Mouse (Mus musculus): ENCODE measurements around the gene Clec2g.
"Not testable (repeated sequence)": the region's sequence is repeated elsewhere in the genome, so short reads cannot be mapped to it uniquely, and the experiment has no call there.

The Clec2g gene

GRCm38 (mm10) chr6:128971394-128972039 is 37.3 kb downstream of the Clec2g start:
- no peak for DNase-seq (ENCODE audit: low spot score in 2 of 2)

GRCm38 (mm10) chr6:128972156-128972555 is 38.0 kb downstream of the Clec2g start:
- DNase-seq (ENCODE audit: low spot score in 2 of 2) = no peak

GRCm38 (mm10) chr6:128972687-128973438 is 38.7 kb downstream of the Clec2g start:
- DNase-seq (ENCODE audit: low spot score in 2 of 2) = no peak

- DNase-seq (ENCODE audit: low spot score in 2 of 2) = no peak
Measured at GRCm38 (mm10) chr6:128973439-128973697, 39.2 kb downstream of the Clec2g start.

GRCm38 (mm10) chr6:128974850-128975249 is 40.7 kb downstream of the Clec2g start:
- not testable (repeated sequence) for DNase-seq (ENCODE audit: low spot score in 2 of 2)

GRCm38 (mm10) chr6:128976194-128976593 is 42.0 kb downstream of the Clec2g start:
- DNase-seq (ENCODE audit: low spot score in 2 of 2) = no peak

- not testable (repeated sequence) for DNase-seq (ENCODE audit: low spot score in 2 of 2)
Measured at GRCm38 (mm10) chr6:128981951-128982541, 47.9 kb downstream of the Clec2g start.

- no peak for DNase-seq (ENCODE audit: low spot score in 2 of 2)
Measured at GRCm38 (mm10) chr6:128992337-128992736, 58.2 kb downstream of the Clec2g start.

GRCm38 (mm10) chr6:128992753-128993152 is 58.6 kb downstream of the Clec2g start:
- DNase-seq (ENCODE audit: low spot score in 2 of 2) = no peak

- DNase-seq (ENCODE audit: low spot score in 2 of 2) = no peak
Measured at GRCm38 (mm10) chr6:128993221-128993620, 59.0 kb downstream of the Clec2g start.

GRCm38 (mm10) chr6:128994336-128994735 is 60.2 kb downstream of the Clec2g start:
- DNase-seq (ENCODE audit: low spot score in 2 of 2) = no peak

GRCm38 (mm10) chr6:128994742-128995141 is 60.6 kb downstream of the Clec2g start:
- DNase-seq (ENCODE audit: low spot score in 2 of 2) = no peak

GRCm38 (mm10) chr6:128995250-128996053 is 61.3 kb downstream of the Clec2g start:
- DNase-seq (ENCODE audit: low spot score in 2 of 2) = no peak

- DNase-seq (ENCODE audit: low spot score in 2 of 2) = no peak
Measured at GRCm38 (mm10) chr6:128996054-128996767, 62.0 kb downstream of the Clec2g start.

- DNase-seq (ENCODE audit: low spot score in 2 of 2) = no peak
Measured at GRCm38 (mm10) chr6:128996768-128997442, 62.7 kb downstream of the Clec2g start.

GRCm38 (mm10) chr6:129001392-129001791 is 67.2 kb downstream of the Clec2g start:
- no peak for DNase-seq (ENCODE audit: low spot score in 2 of 2)

- no peak for DNase-seq (ENCODE audit: low spot score in 2 of 2)
Measured at GRCm38 (mm10) chr6:129008552-129008951, 74.4 kb downstream of the Clec2g start.

GRCm38 (mm10) chr6:129009846-129010504 is 75.8 kb downstream of the Clec2g start:
- DNase-seq (ENCODE audit: low spot score in 2 of 2) = not testable (repeated sequence)

GRCm38 (mm10) chr6:129010505-129010873 is 76.3 kb downstream of the Clec2g start:
- no peak for DNase-seq (ENCODE audit: low spot score in 2 of 2)

- not testable (repeated sequence) for DNase-seq (ENCODE audit: low spot score in 2 of 2)
Measured at GRCm38 (mm10) chr6:129012012-129012411, 77.8 kb downstream of the Clec2g start.

GRCm38 (mm10) chr6:129012966-129013365 is 78.8 kb downstream of the Clec2g start:
- no peak for DNase-seq (ENCODE audit: low spot score in 2 of 2)

All from heart, adult 9 months (tissue).